Mouse (Mus musculus): ENCODE results near the gene Fam129c.

- peak; percentile 39; the same call in 1 of the 2 replicates for TF ChIP-seq CTCF (IDR thresholded peaks at IDR 0.05; ENCODE audit: insufficient read depth, low read length)
- TF ChIP-seq POLR2A (IDR thresholded peaks at IDR 0.05; ENCODE audit: borderline replicate concordance, extremely low read depth, low read depth, low read length), result no peak
These were observed 34.7 kb upstream of the Fam129c start for GRCm38 (mm10) chr8:71562751-71563150.

All from lung, adult 2 months (tissue).